Comparison of ENCODE assay signal across 14 mouse cellular contexts in the genomic region with DNA sequence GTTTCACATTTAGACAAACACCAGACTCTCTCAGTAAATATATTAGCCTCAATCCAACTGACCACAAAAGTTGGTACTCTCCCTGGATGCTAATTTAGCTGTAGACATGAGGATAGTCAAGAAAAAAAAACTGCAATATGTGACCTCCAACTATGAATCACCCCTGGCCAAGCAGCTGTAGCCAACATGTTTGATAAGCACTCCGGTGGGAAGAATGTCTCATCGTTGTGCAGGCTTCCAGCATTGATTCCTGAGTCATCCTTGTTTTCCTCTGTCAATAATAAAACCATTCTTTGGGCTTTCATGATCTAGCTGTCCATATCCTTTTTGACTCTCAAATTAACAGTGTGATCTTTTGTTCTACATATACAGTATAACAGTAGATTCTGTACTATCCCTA.
"Had no signal": no experiment of that assay in that cellular context is flagged by ENCODE, and none has a peak within 500 bp of the region (broad histone marks: within the 10 kb centered on the region; RNA-seq: fewer than 3 reads in every experiment).

No protein-coding gene starts in this region.

- ATAC-seq: liver, postnatal 0 days; lung, postnatal 0 days; midbrain, embryonic 16.5 days had no signal

- DNase-seq: liver, postnatal 0 days; lung, adult 2 months; lung, postnatal 14 days; lung, postnatal 4 days; midbrain, embryonic 14.5 days; retina, postnatal 1 day; right cerebral cortex, adult 18-20 months; right cerebral cortex, postnatal 25 days; right cerebral cortex, postnatal 4 days; thymus, adult 2 months; thymus, postnatal 25 days; thymus, postnatal 4 days had no signal
